Mouse (Mus musculus) lung, embryonic 14.5 days (tissue): ENCODE results near the gene Nbr1. TPM values are rescaled to one million over a fixed set of nuclear protein-coding genes. Genes with fewer than 3 reads are reported as not detected.

ENCODE experiments used
- ATAC-seq: fragments of 200-750 bp; cut with Nextera tagmentation; 2 replicates; pipeline ENCODE4 v1.8.0; 2017; ENCODE audit warnings: mild to moderate bottlenecking, moderate TSS enrichment, moderate library complexity; ENCODE audit not compliant: insufficient read depth
- DNase-seq: peaks from one replicate; pipeline ENCODE4 v3.0.0-alpha.2; 2015
- H3K27ac ChIP-seq: fragments of 300-500 bp; sonication (generic); 2 replicates; pipeline ENCODE4 v1.5.1; 2014; ENCODE audit warnings: low read depth, mild to moderate bottlenecking, moderate library complexity
- H3K27me3 ChIP-seq: fragments of 300-500 bp; sonication (generic); 2 replicates; pipeline ENCODE4 v1.6.1; 2014; ENCODE audit warnings: low read length, control low read depth; ENCODE audit not compliant: insufficient read depth
- H3K36me3 ChIP-seq: fragments of 300-500 bp; sonication (generic); 2 replicates; pipeline ENCODE4 v1.6.1; 2014; ENCODE audit warnings: control low read depth; ENCODE audit not compliant: insufficient read depth
- H3K4me1 ChIP-seq: fragments of 300-500 bp; sonication (generic); 2 replicates; pipeline ENCODE4 v1.6.1; 2014; ENCODE audit warnings: antibody characterized with exemption, control low read depth; ENCODE audit not compliant: insufficient read depth
- H3K4me2 ChIP-seq: fragments of 300-500 bp; sonication (generic); 2 replicates; pipeline ENCODE4 v1.6.1; 2014; ENCODE audit warnings: mild to moderate bottlenecking
- H3K4me3 ChIP-seq: fragments of 300-500 bp; sonication (generic); 2 replicates; pipeline ENCODE4 v1.5.1; 2014; ENCODE audit warnings: low read depth, low read length
- H3K9ac ChIP-seq: fragments of 300-500 bp; sonication (generic); 2 replicates; pipeline ENCODE4 v1.6.1; 2014
- H3K9me3 ChIP-seq: fragments of 300-500 bp; sonication (generic); 2 replicates; pipeline ENCODE4 v1.6.1; 2016; ENCODE audit warnings: low read depth, low read length, control low read depth
- CTCF ChIP-seq: IDR thresholded peaks from 2 replicates; pipeline ENCODE4 v1.5.1; 2016; ENCODE audit warnings: antibody characterized with exemption, low read depth
- WGBS: fragments of 180-500 bp; shearing (Covaris S2); extraction: QIAGEN DNeasy Blood & Tissue Kit; methylation state at CpG from one replicate; pipeline ENCODE4 v1.1.7; 2014; 5-methylcytosine and 5-hydroxymethylcytosine counted together
- polyA plus RNA-seq: library from polyadenylated mRNA; unstranded; fragments of >200 nt; fragmentation: Nextera tagmentation; extraction: Ambion mirVana; gene quantifications from 2 replicates; pipeline ENCODE4 v1.2.1, GENCODE M21; 2014

Gene Nbr1
- polyA plus RNA-seq, 1 experiment from 2014 or later, result 59.2 TPM

- ATAC-seq (no peak), DNase-seq (no peak)
- Histone ChIP-seq H3K4me2 (no peak overlapping the region), H3K27ac (no peak overlapping the region), H3K36me3 (peaks cover 72% of the 10 kb centered on the region), H3K4me1 (no peaks in the 10 kb centered on the region), H3K9ac (no peak overlapping the region), H3K27me3 (no peaks in the 10 kb centered on the region), H3K4me3 (no peak overlapping the region), H3K9me3 (no peaks in the 10 kb centered on the region)
- TF ChIP-seq CTCF, result no peak
- 94% methylated on average over 9 of the region's 9 CpGs for WGBS
These were observed 25.9 kb upstream of the Nbr1 start for GRCm38 (mm10) chr11:101525936-101526595.

GRCm38 (mm10) chr11:101526686-101527085 lies 25.3 kb upstream of the Nbr1 start:
- 82% methylated on average over 4 of the region's 4 CpGs for WGBS
- Histone ChIP-seq H3K4me3 (no peak overlapping the region), H3K36me3 (peaks cover 74% of the 10 kb centered on the region), H3K27ac (no peak overlapping the region), H3K4me2 (no peak overlapping the region), H3K27me3 (no peaks in the 10 kb centered on the region), H3K4me1 (no peaks in the 10 kb centered on the region), H3K9ac (no peak overlapping the region), H3K9me3 (no peaks in the 10 kb centered on the region)
- no peak for ATAC-seq
- no peak for DNase-seq
- TF ChIP-seq CTCF, result no peak

DNA sequence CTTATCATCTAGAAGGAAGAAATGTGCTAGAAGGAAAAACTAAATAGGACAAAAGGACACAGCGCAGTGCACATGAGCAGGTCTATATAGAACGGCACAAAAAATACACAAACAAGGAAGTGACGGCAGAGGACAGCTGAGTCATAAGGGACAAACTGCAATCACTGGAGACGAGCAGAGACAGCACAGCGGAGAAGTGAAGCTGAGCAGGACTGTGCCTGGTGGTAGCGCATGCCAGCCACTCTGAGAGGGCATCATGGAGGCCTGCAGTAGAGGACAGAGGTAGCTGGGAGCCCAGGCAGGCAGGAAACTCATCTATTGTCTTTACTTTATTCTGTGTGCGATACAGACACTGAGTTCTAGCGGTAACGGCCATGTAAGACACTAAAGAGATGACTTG lies 8.4 kb upstream of the Nbr1 start:
- Histone ChIP-seq H3K36me3 (peaks cover 38% of the 10 kb centered on the region), H3K4me3 (no peak overlapping the region), H3K4me1 (no peaks in the 10 kb centered on the region; the same call in 1 of the 2 replicates), H3K27me3 (no peaks in the 10 kb centered on the region), H3K27ac (peak overlapping the region; percentile 42; the same call in 1 of the 2 replicates), H3K9ac (peak overlapping the region; percentile 16; the same call in 1 of the 2 replicates), H3K9me3 (no peaks in the 10 kb centered on the region), H3K4me2 (no peak overlapping the region)
- ATAC-seq (no peak), DNase-seq (no peak)
- TF ChIP-seq CTCF, result no peak
- 85% methylated on average over 9 of the region's 9 CpGs for WGBS

DNA sequence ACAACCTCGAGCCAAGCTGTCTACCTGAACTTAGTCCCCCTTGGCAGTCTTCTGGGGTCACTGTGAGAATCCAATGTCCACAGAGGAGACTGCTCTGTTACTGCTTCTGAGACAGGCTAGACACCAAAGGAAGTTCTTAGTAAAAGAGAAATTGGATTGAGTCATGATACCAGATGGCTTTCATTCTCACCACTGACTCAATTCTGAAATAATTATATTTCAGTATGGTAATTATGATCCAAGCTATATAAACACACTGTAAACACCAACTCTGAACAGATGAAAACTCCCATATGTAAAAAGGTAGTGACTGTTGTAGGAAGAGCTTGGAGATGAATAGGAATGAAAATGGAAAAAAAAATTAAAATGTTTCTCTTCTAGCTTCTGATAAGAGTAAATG lies 7.8 kb upstream of the Nbr1 start:
- Histone ChIP-seq H3K27ac (peak overlapping the region; percentile 42; the same call in 1 of the 2 replicates), H3K36me3 (peaks cover 33% of the 10 kb centered on the region), H3K27me3 (no peaks in the 10 kb centered on the region), H3K9me3 (no peaks in the 10 kb centered on the region), H3K9ac (peak overlapping the region; percentile 16; the same call in 1 of the 2 replicates), H3K4me1 (no peaks in the 10 kb centered on the region; the same call in 1 of the 2 replicates), H3K4me2 (no peak overlapping the region), H3K4me3 (no peak overlapping the region)
- ATAC-seq (no peak), DNase-seq (peak; percentile 38)
- no peak for TF ChIP-seq CTCF
- WGBS, result 75% methylated on average over 1 of the region's 1 CpGs

DNA sequence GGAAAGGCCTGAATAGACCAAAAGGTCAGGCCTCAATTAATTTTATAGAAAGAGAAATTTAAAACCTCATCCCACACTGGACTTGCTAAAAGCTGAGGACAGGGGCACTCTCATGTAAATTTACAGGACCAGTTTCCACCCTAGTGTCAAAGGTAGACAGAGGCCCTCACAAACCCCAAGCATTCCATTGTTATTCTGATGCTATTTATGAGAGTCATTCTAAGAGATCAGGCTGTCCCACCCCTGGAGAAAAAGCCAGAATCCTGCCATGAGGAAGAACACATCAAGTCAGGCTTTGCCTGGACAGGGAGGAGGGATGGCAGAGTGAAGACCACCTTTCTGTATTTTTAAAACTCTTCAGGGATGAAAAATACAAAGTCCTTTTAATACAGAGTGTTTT lies 3.4 kb upstream of the Nbr1 start:
- no peak for TF ChIP-seq CTCF
- no peaks in the 10 kb centered on the region for H3K27me3 ChIP-seq
- no peak overlapping the region for H3K9ac ChIP-seq
- no peaks in the 10 kb centered on the region for H3K9me3 ChIP-seq
- DNase-seq (no peak), ATAC-seq (no peak)
- no peak overlapping the region for H3K27ac ChIP-seq
- peaks cover under 1% of the 10 kb centered on the region; the same call in 1 of the 2 replicates for H3K4me1 ChIP-seq
- H3K4me2 ChIP-seq, result no peak overlapping the region
- no peak overlapping the region for H3K4me3 ChIP-seq
- peaks cover 20% of the 10 kb centered on the region; the same call in 1 of the 2 replicates for H3K36me3 ChIP-seq

DNA sequence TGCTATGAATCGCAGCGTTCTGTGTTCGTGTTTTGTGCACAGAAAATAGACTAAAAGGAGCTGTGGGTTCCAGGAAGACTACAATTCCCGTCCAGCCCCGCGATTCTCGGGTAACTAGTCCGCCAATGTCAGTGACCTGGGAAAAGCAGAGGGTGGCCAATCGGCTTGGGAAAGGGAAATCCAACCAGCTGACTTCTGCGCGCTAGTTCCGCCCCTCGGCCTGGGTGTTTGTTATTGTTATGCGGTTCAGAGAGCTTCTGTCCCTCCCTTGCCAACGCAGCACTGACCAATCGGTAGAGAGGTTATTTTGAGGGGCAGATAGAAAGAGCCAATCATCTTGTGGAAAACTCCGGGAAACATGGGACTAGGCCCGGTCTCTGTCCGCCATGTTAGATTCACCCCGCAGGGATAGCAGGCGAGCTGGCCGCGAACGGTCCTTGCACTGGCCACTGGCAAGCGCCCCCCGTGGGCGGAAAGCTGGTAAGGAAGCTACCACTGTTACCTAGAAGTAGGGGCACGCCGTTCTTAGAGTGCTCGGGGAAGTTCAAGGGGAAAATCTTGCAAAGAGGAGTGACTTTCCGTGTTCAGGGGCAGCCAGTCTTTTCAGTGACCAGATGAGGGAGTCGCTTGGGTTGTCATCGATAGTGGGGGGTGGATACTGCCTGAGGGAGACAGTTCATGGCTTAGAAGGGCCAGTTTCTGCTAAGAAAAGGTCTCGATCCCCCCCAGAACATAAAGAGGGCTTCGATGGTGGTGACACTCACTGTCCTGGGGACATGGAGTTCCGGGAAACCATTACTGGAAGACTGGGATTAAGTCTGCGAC lies 739 bp downstream of the Nbr1 start:
- H3K4me2 ChIP-seq, result peak overlapping the region; percentile 66
- peak overlapping the region; percentile 91 for H3K27ac ChIP-seq
- H3K9me3 ChIP-seq, result no peaks in the 10 kb centered on the region
- H3K9ac ChIP-seq, result peak overlapping the region; percentile 78
- H3K4me1 ChIP-seq, result 0 out of 2 replicates have a peak, but pooled peaks cover 4% of the 10 kb centered on the region
- no peaks in the 10 kb centered on the region for H3K27me3 ChIP-seq
- under 1% methylated on average over 37 of the region's 37 CpGs for WGBS
- peak; percentile 98 for DNase-seq
- TF ChIP-seq CTCF, result peak; percentile 50
- H3K4me3 ChIP-seq, result peak overlapping the region; percentile 70
- ATAC-seq, result peak; percentile 99
- peaks cover 31% of the 10 kb centered on the region for H3K36me3 ChIP-seq

GRCm38 (mm10) chr11:101553354-101553930 lies 1.5 kb downstream of the Nbr1 start:
- WGBS, result 14% methylated on average over 8 of the region's 8 CpGs
- Histone ChIP-seq H3K9ac (peak overlapping the region; percentile 78), H3K9me3 (no peaks in the 10 kb centered on the region), H3K27me3 (no peaks in the 10 kb centered on the region), H3K4me3 (peak overlapping the region; percentile 70), H3K27ac (peak overlapping the region; percentile 85), H3K4me2 (peak overlapping the region; percentile 66), H3K4me1 (0 out of 2 replicates have a peak, but pooled peaks cover 4% of the 10 kb centered on the region), H3K36me3 (peaks cover 33% of the 10 kb centered on the region)
- DNase-seq (peak; percentile 52), ATAC-seq (no peak)
- no peak for TF ChIP-seq CTCF
